Mouse (Mus musculus): ENCODE results near the gene Ctc1.
"Not testable (repeated sequence)": the region's sequence is repeated elsewhere in the genome, so short reads cannot be mapped to it uniquely, and the experiment has no call there.

The Ctc1 gene

DNA sequence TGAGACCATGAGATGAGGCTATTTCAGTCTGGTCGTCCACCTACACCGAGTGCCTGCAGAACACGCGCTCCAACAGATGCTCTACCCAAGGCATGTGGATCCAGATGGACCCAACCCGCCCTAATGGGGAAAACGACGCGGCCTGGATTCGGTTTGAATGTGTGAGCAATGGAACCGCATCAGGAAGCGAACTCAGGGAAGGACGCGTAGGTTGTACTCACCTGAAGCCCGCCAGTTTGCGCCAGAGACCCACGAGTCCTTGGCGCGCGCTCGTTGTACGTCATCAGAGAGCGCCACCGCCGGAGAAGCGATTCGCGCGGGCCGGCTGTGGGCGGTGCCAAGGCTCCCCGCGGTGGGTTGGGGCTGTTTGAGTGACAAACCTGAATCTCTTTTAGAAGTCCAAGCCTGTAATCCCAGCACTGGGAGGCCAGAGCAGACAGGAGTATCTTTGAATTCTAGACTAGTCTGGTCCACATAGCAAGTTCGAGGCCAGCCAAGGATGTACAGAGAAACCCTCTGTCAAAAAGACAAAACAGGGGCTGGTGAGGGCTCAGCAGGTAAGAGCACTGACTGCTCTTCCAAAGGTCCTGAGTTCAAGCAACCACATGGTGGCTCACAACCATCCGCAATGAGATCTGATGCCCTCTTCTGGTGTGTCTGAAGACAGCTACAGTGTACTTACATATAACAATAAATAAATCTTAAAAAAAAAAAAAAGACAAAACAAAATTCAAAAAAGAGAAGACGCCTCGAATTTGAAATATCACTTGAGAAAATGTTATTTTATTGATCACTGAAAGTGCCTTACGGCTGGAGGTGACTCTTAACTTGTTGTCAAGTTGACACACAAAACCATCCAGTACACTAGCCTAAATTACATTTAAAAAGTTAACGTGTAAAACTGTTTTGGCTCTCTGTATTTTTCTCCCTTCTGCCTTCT lies 7.3 kb upstream of the Ctc1 start, which contains the start of gene Pfas:
Gene Pfas, minus strand, starts transcription at position 279 of the 940 bp plus-strand sequence.
- DNase-seq (ENCODE audit: low read depth, low spot score), result peak; percentile 77

DNA sequence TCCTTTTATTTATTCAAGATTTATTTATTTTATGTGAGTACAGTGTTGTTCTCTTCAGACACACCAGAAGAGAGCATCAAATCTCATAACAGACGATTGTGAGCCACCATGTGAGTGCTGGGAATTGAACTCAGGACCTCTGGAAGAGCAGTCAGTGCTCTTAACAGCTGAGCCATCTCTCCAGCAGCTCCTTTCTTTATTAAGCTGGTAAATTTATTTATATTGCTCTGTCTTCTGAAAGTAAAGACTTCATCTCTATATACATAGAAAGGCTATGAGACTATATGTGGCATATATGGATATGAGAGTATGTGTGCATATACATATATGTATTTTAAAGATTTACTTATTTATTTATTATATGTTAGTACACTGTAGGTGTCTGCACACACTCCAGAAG lies 6.2 kb upstream of the Ctc1 start:
- DNase-seq (ENCODE audit: low read depth, low spot score), result no peak

DNA sequence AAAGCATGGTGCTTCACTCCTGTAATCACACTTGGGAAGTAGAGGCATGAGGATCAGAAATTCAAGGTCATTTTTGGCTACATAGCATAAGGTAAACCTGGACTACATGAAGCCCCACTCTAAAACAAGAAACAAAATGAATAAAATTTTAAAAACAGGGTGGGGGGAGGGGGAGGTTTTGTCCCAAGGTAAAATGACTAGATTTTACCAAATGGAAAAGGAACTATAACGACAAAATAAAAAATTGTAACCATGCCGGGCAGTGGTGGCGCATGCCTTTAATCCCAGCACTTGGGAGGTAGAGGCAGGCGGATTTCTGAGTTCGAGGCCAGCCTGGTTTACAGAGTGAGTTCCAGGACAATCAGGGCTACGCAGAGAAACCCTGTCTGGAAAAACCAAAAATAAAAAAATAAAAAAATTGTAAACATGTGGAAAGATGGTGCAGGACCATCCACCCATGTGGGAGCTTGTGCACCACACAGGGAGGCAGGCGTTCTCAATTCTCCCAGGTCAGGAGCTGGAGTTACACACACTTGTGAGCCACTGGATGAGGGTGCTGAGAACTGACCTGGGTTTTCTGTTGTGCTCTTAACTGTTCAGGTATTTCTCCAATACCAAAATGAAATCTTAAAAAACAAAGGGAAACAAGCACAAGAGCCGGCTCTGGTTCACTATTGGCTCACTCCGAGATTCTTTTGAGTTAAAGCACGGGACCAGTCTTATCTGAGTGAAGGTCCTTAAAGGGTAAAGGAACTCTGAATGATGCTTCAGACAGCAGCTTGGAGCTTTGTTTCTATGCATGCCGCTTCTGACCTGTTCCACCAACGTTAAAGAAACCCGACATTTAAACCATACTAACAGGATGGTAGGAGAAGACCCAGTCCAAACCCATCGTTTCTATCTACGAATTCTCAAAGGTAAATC lies 5.0 kb upstream of the Ctc1 start:
- DNase-seq (ENCODE audit: low read depth, low spot score), result no peak

DNA sequence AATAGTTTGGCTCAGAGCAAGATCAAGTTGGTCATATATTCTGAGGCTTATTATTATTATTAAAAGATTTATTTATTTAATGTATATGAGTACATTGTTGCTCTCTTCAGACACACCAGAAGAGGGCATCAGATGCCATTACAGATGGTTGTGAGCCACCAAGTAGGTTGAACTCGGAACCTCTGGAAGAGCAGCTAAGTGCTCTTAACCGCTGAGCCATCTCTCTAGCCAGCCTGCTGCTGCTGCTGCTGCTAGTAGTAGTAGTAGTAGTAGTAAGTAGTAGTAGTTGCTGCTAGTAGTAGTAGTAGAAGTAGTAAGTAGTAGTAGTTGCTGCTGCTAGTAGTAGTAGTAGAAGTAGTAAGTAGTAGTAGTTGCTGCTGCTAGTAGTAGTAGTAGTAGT lies 4.3 kb upstream of the Ctc1 start:
- not testable (repeated sequence) for DNase-seq (ENCODE audit: low read depth, low spot score)

DNA sequence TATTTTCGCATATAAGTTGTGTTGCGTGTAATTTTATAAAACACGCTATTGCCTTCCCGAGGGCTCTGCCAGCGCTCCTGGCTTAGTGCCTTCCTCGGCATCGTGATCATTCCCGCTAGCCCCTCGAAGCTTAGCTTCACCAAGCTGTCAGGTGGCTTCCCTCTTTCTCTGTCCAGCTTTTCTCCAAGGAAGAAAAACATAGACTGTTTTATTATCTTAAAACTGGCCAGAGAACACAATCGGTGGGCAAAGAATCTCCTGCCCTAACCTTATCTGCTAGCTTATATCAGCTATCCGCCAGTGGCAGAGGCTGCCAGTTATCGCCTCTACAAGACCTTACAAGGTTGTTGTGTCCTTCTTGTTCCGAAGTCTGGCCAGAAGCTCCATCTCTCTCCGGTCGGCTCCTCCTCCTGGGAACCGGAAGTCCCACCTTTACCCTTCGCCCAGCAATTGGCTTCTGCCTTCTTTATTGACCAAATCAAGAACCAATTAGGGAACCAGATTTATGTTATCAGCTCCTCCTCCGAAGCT lies 3.6 kb upstream of the Ctc1 start:
- DNase-seq (ENCODE audit: low read depth, low spot score), result peak; percentile 93

DNA sequence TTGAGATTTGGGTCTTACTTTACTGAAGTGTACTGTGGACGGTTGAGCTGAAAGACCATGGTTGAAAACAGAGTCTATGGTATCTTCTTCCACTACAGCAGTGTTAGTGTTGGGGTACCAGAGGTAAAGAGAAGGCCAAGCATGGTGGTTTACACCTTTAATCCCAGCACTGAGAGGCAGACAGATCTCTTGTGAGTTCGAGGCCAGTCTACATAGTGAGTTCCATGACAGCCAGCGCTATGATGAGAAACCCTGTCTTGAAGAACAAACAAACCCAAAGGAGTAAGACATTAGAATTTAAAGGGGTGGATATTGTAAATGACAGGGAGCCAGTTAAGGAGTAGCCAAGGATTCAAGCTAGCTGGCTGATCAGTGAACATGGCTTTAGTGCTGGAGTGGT lies 1.0 kb downstream of the Ctc1 start:
- no peak for DNase-seq (ENCODE audit: low read depth, low spot score)

DNA sequence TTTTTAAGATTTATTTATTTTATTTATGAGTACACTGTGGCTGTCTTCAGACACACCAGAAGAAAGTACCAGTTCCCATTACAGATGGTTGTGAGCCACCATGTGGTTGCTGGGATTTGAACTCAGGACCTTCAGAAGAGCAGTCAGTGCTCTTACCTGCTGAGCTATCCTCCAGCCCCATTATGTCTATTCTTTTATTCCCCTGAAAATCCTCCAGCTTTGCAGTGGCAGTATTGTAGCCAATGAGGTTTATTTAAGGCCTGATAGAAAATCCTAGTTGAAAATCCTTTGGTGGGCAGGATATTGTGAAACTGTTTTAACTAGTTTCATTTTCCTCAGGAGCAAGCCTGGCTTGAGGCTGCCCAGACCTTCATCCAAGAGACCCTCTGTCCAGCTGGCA lies 5.0 kb downstream of the Ctc1 start:
- DNase-seq (ENCODE audit: low read depth, low spot score), result no peak

DNA sequence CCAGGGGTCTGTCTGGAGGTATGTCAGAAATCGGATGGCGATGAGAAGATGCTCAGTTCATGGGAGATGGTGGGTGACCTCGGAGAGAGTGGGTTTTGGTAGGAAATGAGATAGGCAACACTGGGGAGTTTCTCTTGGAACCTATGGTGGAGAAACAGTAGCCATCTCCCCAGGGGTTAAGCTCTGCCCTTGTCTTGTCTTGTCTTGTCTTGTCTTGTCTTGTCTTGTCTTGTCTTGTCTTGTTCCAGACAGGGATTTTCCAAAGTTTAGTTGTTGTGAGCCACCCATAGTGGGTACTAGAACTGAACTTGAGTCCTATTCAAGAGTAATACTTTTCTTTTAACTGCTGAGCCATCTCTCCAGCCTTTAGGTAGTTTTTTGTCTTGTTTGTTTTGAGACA lies 10.9 kb downstream of the Ctc1 start:
- DNase-seq (ENCODE audit: low read depth, low spot score), result no peak

DNA sequence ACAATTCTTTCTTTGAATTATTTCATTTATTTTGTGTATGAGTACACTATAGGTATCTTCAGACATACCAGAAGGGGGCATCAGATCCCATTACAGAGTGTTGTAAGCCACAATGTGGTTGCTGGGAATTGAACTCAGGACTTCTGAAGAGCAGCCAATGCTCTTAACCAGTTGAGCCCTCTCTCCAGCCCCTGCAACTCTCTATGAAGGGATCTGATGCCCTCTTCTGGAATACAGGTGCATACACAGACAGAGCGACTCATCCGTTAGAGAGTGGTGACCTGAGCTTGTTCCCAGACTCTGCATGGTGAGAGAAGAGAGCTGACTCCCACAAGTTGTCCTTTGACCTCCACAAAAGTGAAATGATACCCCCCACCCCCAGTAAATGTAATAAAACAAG lies 13.1 kb downstream of the Ctc1 start:
- DNase-seq (ENCODE audit: low read depth, low spot score), result no peak

DNA sequence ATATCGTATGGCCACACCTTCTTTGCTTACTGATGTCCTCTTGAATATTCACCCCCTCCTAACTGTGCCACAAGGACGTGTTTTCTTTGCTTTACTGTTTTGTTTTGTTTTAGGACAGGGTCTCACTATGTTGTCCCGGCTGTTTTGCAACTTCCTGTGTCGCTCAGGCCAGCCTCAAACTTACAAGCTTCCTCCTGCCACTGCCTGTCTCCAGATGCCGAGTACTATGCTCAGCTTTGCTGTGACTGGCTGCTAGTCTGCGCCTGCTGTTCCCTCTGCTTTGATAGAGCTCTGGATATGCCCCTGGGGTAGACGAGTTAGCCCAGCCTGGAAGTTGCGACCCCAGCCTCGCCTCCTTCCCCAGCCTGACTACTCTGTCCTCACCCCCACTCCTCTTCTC lies 17.8 kb downstream of the Ctc1 start:
- DNase-seq (ENCODE audit: low read depth, low spot score), result no peak

DNA sequence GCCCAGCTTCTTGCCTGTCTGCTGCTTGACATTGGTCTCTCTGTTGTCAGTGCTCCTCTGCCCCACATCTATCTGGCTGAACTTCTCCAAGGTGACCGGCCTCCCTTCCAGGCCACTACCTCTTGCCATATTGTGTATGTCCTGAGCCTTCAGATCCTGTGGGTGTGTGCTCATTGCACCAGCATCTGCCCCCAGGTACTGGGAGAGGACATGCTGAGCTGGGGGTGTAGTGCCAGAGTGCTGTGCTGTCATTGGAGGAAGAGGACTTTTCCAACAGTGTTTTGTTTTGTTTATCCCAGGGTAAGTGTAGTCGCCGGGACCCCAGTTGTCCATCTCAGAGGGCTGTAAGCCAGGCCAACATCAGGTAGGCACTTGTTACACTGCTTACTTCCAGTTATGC lies 18.9 kb downstream of the Ctc1 start:
- DNase-seq (ENCODE audit: low read depth, low spot score), result no peak

DNA sequence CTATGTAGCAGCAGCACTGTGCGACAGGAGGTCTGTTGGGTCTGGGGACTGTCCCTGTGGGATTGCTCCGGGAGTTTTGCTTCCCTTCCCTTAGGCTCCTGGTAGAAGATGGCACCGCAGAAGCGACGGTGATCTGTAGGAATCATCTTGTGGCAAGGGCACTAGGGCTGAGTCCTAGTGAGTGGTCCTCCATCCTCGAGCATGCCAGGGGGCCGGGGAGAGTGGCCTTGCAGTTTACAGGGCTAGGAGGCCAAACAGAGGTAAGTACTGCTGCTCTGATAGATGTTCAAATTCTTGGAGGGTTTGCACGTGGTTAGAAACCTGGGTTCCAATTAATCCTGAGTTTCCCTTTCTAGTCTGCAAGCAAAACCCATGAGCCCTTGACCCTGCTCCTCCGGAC lies 19.7 kb downstream of the Ctc1 start:
- DNase-seq (ENCODE audit: low read depth, low spot score), result no peak

DNA sequence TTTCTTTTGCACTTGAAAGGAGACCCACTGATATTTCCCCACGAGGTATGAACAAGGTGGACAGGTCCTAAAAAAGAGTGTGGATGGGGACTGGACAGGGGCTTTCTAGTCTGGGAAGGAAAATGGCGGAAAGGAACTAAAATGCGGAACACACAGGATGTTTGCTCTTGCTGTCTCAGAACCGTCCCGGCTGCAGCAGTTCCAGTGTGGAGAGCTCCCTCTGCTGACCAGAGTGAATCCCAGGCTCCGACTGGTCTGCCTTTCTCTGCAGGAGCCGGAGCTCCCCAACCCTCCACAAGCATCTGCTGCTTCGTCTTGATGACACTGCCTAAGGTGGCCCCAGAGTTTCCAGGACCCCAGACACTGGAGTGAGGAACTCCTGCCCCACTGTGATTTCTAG lies 20.1 kb downstream of the Ctc1 start:
- DNase-seq (ENCODE audit: low read depth, low spot score), result peak; percentile 88

DNA sequence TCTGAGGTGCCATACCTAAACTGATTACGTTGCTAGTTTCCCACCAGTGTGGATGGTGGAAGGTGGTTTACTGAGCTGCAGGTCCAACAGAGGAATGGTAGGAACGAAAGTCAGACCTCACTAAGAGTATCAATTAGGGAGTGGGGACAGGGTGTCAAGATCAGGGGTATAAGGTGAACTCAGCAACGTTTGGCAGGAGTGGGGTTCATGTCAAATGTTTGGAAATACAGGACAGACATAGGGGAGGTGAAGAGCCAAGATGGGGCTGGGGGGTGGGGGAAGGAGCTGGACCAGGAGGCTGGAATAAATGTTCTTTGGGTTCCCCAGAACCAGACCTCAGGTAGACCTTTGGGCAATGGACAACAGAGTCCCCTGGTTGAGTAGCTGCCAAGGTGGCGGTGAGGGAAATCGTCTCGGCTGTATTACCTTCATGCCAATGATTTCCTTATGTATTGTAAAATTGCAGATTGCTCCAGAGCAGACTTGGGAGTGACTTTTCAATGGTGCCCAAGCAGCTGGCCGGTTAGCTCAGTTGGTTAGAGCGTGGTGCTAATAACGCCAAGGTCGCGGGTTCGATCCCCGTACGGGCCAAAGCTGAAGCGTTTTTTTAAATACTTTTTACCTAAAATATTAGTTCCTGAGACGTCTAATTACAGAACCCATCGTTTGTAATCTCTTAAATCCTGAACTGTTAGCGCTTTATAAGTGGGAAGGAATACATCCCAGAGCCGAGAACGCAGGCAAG lies 20.9 kb downstream of the Ctc1 start:
- peak; percentile 72 for DNase-seq (ENCODE audit: low read depth, low spot score)

DNA sequence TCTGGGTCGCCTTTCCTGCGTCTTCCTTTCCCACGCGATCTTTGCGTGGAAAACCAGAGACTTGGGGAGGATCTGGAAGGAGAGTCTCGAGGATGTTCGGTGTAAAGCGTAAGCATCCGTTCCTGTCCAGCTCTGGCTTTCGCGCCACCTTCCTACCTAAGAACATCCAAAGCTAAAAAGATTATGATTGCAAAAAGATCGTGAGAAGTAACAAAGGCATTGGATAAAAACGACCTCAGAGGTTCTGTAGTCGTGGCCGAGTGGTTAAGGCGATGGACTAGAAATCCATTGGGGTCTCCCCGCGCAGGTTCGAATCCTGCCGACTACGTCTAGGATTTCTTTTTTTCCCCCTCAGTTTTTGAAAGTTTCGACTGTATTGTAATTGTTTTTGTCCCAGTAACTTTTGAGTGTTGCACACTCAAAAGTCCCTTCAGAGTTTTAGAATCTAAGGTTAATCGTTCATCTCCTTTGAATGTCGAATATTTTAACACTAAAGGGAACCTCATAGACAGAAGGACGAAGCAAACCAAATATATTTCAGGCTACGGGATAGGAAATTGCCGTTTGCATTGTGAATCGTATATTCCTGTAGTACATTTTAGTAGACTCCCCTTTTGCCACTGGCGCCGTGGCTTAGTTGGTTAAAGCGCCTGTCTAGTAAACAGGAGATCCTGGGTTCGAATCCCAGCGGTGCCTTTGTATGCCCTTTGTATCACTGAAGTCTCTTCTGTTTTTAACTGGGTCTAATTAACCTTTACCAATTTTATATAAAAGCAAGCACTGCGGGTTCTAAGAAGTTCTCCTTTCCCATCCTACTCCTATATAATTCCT lies 21.7 kb downstream of the Ctc1 start:
- peak; percentile 71 for DNase-seq (ENCODE audit: low read depth, low spot score)

DNA sequence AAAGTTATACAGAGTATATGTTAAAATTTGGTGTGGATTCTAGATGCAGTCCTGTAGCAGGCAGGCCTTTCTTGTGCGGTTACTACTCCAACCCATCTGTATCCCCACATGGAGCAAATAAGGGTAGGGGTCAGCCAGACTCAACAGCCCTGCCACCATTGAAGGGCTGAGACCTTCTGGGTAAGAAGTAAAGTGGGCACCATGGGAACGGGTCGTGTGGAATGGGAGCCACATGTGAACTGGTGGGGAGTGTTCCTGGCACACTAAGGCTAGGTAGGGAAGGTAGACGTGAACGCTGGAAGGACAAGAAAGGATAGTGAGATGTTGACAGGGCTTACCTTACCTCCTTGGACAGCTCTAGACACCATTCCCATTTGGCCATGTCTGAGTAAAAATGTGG lies 22.5 kb downstream of the Ctc1 start:
- no peak for DNase-seq (ENCODE audit: low read depth, low spot score)

DNA sequence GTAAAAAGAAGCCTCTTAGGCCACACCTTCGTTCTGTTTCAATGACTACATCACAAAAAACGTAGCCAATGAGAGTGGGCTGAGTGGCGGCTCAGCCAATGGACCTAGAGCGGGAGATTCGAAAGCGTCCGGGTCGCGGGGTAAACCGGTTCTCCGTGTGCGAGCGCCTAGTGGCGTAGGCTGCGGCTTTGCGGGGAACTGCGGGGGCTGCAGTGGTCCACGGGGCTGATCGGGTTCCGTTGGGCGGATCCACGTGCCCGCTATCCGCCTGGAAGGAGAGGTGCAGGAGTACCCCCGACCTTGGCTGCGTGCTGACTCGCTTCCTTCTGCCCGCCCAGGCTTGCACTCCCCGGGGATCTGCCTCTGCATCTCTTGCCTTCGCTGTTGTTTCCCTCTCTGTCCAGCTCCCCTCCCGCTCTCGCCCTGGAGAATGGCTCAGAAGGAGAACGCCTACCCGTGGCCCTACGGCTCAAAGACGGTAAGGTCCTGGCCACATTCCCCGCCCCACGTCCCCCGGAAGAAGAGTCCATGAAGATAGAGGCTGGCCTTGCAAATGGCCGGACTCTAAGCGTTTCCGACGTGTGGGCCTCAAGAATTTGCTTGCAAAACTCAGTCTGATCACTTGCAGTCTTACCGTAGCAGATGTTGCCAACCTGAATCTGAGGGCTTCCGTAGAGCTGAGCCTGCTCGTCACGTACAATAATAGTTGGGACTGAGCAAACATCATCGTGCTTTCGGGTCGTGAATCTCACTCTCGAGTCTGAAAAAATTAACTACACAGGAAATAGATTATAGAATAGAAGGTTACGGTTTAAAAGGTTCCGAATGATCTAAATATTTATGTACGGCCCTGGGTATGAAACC lies 30.1 kb downstream of the Ctc1 start, which contains the start of gene Aurkb:
Gene Aurkb, plus strand, starts transcription at position 117 of the 864 bp plus-strand sequence.
- DNase-seq (ENCODE audit: low read depth, low spot score), result no peak

DNA sequence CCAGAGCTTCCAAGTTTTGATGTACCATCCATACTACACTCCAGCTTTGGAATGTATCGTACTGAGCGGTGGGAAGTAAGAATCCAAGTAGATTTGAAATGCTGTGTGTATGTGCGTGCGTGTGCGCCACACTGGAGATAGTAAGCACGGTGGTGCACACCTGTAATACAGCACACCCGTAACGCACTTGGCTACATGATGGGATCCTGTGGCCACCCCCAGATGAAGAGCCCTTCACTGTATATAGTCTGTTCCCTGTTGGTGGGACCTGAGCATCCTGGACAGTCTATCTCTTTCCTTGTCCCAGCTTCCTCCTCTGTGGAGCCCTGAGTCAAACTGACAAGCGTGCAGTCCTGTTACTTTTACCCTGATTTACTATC lies 30.7 kb downstream of the Ctc1 start:
- no peak for DNase-seq (ENCODE audit: low read depth, low spot score)

DNA sequence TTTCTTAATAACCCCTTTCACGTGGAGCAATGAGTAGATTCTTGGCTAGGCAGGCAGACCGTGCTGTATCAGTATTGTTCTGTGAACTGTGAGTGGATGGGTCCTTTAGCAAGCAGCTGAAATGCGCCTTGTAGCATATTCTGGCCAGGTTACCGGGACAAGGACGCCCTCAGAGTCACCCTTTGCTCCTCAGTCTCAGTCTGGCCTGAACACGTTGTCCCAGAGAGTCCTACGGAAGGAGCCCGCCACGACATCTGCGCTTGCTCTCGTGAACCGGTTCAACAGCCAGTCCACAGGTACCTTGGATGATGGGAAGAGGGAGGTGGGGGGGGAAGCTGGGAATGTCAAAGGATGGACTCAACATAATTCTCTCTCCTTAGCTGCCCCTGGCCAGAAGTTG lies 31.9 kb downstream of the Ctc1 start:
- no peak for DNase-seq (ENCODE audit: low read depth, low spot score)

DNA sequence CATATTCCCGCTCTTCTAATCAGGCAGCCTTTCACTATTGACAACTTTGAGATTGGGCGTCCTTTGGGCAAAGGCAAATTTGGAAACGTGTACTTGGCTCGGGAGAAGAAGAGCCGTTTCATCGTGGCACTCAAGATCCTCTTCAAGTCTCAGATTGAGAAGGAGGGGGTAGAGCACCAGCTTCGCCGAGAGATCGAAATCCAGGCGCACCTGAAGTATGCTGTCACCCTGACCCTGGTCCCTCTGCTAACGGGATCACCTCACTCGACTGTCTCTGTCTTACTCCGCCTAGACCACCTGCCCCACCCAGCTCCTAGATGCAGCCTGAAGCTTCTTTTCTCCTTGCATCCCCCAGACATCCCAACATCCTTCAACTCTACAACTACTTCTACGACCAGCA lies 32.4 kb downstream of the Ctc1 start:
- no peak for DNase-seq (ENCODE audit: low read depth, low spot score)
